Mouse (Mus musculus) kidney, adult 10 weeks (tissue): ENCODE results near the gene Ighmbp2. TPM values are rescaled to one million over a fixed set of nuclear protein-coding genes. Genes with fewer than 3 reads are reported as not detected.

ENCODE experiments used
- polyA plus RNA-seq: library from polyadenylated mRNA; stranded (reverse); fragments of 350-450 nt; fragmentation: Illumina TruSeq; extraction: RNeasy Lipid Tissue Mini Kit (QIAGEN cat#74804); gene quantifications from one replicate; pipeline ENCODE4 v1.2.3, GENCODE M21; 2014; ENCODE audit warnings: low read depth, low replicate concordance

Gene Ighmbp2
- 0.85 TPM for polyA plus RNA-seq

GRCm38 (mm10) chr19:3282572-3283467, at the start of gene Ighmbp2, which contains the start of gene Mrpl21:
Gene Ighmbp2, minus strand, starts transcription at chr19:3283017.
Gene Mrpl21, plus strand, starts transcription at chr19:3282901.

GRCm38 (mm10) chr19:3322261-3322969, 39.6 kb upstream of the Ighmbp2 start, which contains the start of gene Cpt1a:
Gene Cpt1a, plus strand, starts transcription at chr19:3322334.

Other genes with a start within 250 kb of the Ighmbp2 start
- 71.3 TPM for gene Mrpl21, start 116 bp downstream of the Ighmbp2 start, polyA plus RNA-seq
- gene Cpt1a, start 39.3 kb upstream of the Ighmbp2 start, polyA plus RNA-seq: 140 TPM
- not detected for gene Tesmin, start 105.8 kb upstream of the Ighmbp2 start, polyA plus RNA-seq
- not detected for gene Gal, start 131.5 kb upstream of the Ighmbp2 start, polyA plus RNA-seq